Mouse (Mus musculus): ENCODE data around the gene Nkapl. TPM values are rescaled to one million over a fixed set of nuclear protein-coding genes. Genes with fewer than 3 reads are reported as not detected.

The Nkapl gene
- polyA plus RNA-seq, 1 experiment from 2014 or later: 2.4 TPM

DNA sequence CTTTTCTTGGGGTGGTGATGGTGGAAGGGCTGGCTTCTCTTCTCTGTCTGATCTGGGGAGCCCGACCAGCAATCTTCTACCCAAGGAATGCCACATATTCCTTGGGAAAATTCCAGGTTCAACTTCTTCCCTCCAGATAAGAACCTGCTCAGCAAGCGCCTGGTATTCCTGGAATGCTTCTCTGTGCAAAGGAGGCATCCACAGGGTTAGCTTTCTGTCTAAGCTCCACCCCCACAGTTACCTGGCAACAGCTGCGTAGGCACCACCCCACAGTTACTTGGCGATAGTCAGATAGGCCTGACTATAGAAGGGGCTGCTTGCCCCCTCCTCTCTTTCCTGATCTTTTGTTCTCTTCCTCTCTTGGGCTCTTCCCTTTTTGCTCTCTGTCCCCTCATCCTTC lies 12.0 kb downstream of the Nkapl start:
- H3K27ac ChIP-seq: no peak overlapping the region
- no peak for DNase-seq (ENCODE audit: low spot score)
- no peak overlapping the region for H3K4me3 ChIP-seq
- H3K4me1 ChIP-seq: peaks cover 7% of the 10 kb centered on the region
- peaks cover 5% of the 10 kb centered on the region for H3K36me3 ChIP-seq
- 23% methylated on average over 4 of the region's 4 CpGs for WGBS
- H3K9me3 ChIP-seq (replicated peaks): no peaks in the 10 kb centered on the region
- H3K27me3 ChIP-seq (ENCODE audit: low read depth, poor library complexity, severe bottlenecking): peaks cover 14% of the 10 kb centered on the region

- DNase-seq (ENCODE audit: low spot score): no peak
- Histone ChIP-seq H3K9me3 (replicated peaks) (no peaks in the 10 kb centered on the region), H3K4me3 (peak overlapping the region; percentile 75; the same call in 1 of the 2 replicates), H3K4me1 (peaks cover 7% of the 10 kb centered on the region), H3K27ac (0 out of 2 replicates have a peak overlapping the region, but pooled peaks have one; percentile 91), H3K36me3 (peaks cover 12% of the 10 kb centered on the region), H3K27me3 (ENCODE audit: low read depth, poor library complexity, severe bottlenecking) (peaks cover 14% of the 10 kb centered on the region)
- 93% methylated on average over 3 of the region's 3 CpGs for WGBS
Observed at GRCm38 (mm10) chr13:21454133-21454532, 14.2 kb downstream of the Nkapl start.

GRCm38 (mm10) chr13:21453449-21453848 lies 14.9 kb downstream of the Nkapl start, which contains the start of gene Zscan26:
Gene Zscan26, minus strand, starts transcription at chr13:21453730.
- H3K4me1 ChIP-seq: peaks cover 7% of the 10 kb centered on the region
- DNase-seq (ENCODE audit: low spot score): peak; percentile 89
- peaks cover 14% of the 10 kb centered on the region for H3K27me3 ChIP-seq (ENCODE audit: low read depth, poor library complexity, severe bottlenecking)
- H3K9me3 ChIP-seq (replicated peaks): no peaks in the 10 kb centered on the region
- H3K4me3 ChIP-seq: peak within 1 kb of the TSS; percentile 75
- H3K36me3 ChIP-seq: peaks cover 19% of the 10 kb centered on the region
- under 1% methylated on average over 23 of the region's 23 CpGs for WGBS
- H3K27ac ChIP-seq: peak within 1 kb of the TSS; percentile 91

- Histone ChIP-seq H3K4me3 (peak overlapping the region; percentile 75), H3K27ac (peak overlapping the region; percentile 91), H3K27me3 (ENCODE audit: low read depth, poor library complexity, severe bottlenecking) (peaks cover 14% of the 10 kb centered on the region), H3K4me1 (peaks cover 7% of the 10 kb centered on the region), H3K36me3 (peaks cover 23% of the 10 kb centered on the region), H3K9me3 (replicated peaks) (no peaks in the 10 kb centered on the region)
- WGBS: 5% methylated on average over 13 of the region's 13 CpGs
- no peak for DNase-seq (ENCODE audit: low spot score)
Observed at GRCm38 (mm10) chr13:21453042-21453441, 15.3 kb downstream of the Nkapl start.

- Histone ChIP-seq H3K4me1 (peaks cover 7% of the 10 kb centered on the region), H3K4me3 (no peak overlapping the region), H3K27me3 (ENCODE audit: low read depth, poor library complexity, severe bottlenecking) (no peaks in the 10 kb centered on the region), H3K27ac (no peak overlapping the region), H3K9me3 (replicated peaks) (no peaks in the 10 kb centered on the region), H3K36me3 (peaks cover 72% of the 10 kb centered on the region)
- WGBS: 86% methylated on average over 16 of the region's 16 CpGs
- no peak for DNase-seq (ENCODE audit: low spot score)
Observed at GRCm38 (mm10) chr13:21447856-21448614, 20.3 kb downstream of the Nkapl start.

DNA sequence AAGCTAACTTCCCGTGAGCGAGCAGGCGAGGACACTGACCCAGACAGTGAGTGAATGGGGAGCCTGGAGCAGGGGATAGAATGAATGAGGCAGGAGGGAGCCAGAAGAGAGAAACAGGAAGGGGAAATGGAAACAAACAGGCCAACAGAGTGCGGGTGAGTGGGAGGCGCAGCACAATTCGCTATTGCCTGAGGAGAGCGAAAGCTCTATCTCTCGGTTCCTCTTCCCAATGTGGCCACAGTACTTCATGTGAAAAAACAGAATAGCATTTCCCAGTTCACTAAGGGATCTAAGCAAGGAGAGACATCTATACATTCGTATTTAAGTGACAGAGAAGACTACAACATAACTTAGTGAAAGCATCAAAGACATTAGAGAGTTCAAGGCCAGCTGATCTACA lies 21.5 kb downstream of the Nkapl start:
- Histone ChIP-seq H3K27ac (no peak overlapping the region), H3K4me1 (no peaks in the 10 kb centered on the region), H3K4me3 (no peak overlapping the region), H3K27me3 (ENCODE audit: low read depth, poor library complexity, severe bottlenecking) (no peaks in the 10 kb centered on the region), H3K9me3 (replicated peaks) (no peaks in the 10 kb centered on the region), H3K36me3 (peaks cover 77% of the 10 kb centered on the region)
- 92% methylated on average over 9 of the region's 9 CpGs for WGBS
- DNase-seq (ENCODE audit: low spot score): no peak

- 16% methylated on average over 10 of the region's 10 CpGs for WGBS
- H3K27me3 ChIP-seq (ENCODE audit: low read depth, poor library complexity, severe bottlenecking): no peaks in the 10 kb centered on the region
- no peak for DNase-seq (ENCODE audit: low spot score)
Observed at GRCm38 (mm10) chr13:21441207-21441572, 27.1 kb downstream of the Nkapl start.

GRCm38 (mm10) chr13:21440503-21441206 lies 27.7 kb downstream of the Nkapl start, which contains the start of gene Pgbd1:
Gene Pgbd1, minus strand, starts transcription at chr13:21441058.
- peaks cover 31% of the 10 kb centered on the region for H3K36me3 ChIP-seq

More at GRCm38 (mm10) chr13:21441207-21441572, 27.1 kb downstream of the Nkapl start:
- Histone ChIP-seq H3K36me3 (peaks cover 37% of the 10 kb centered on the region), H3K4me3 (peak overlapping the region; percentile 64), H3K27ac (peak overlapping the region; percentile 86), H3K4me1 (peaks cover 11% of the 10 kb centered on the region; the same call in 1 of the 2 replicates), H3K9me3 (replicated peaks) (no peaks in the 10 kb centered on the region)

GRCm38 (mm10) chr13:21435476-21435875 lies 32.8 kb downstream of the Nkapl start:
- no peak overlapping the region for H3K4me3 ChIP-seq
- no peak overlapping the region for H3K27ac ChIP-seq
- peaks cover 8% of the 10 kb centered on the region; the same call in 1 of the 2 replicates for H3K4me1 ChIP-seq
- 91% methylated on average over 4 of the region's 4 CpGs for WGBS
- no peaks in the 10 kb centered on the region for H3K9me3 ChIP-seq (replicated peaks)
- no peaks in the 10 kb centered on the region for H3K36me3 ChIP-seq
- no peak for DNase-seq (ENCODE audit: low spot score)
- H3K27me3 ChIP-seq (ENCODE audit: low read depth, poor library complexity, severe bottlenecking): no peaks in the 10 kb centered on the region

More at GRCm38 (mm10) chr13:21440503-21441206, 27.7 kb downstream of the Nkapl start, which contains the start of gene Pgbd1:
- Histone ChIP-seq H3K4me1 (peaks cover 11% of the 10 kb centered on the region; the same call in 1 of the 2 replicates), H3K4me3 (peak within 1 kb of the TSS; percentile 64), H3K27me3 (ENCODE audit: low read depth, poor library complexity, severe bottlenecking) (no peaks in the 10 kb centered on the region), H3K9me3 (replicated peaks) (no peaks in the 10 kb centered on the region), H3K27ac (peak within 1 kb of the TSS; percentile 86)
- peak; percentile 82 for DNase-seq (ENCODE audit: low spot score)
- WGBS: 2% methylated on average over 32 of the region's 32 CpGs

DNA sequence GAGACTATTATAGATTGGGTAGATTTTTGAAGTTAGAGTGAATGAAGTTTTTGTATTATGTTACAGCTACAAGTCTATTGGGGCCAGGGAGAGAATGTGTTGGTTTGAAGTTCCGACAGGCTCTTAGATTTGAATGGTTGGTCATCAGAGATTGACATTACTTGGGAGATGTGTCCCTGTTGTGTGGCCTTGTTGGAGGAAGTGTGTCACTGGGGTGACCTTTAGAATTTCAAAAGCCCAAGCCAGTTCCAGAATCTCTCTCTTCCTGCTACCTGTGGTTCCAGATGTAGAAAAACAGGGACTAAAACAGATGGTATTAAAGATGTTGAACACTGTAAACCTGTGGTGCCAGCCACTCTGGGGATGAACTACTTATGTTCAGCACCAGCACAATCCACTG lies 40.7 kb downstream of the Nkapl start:
- no peaks in the 10 kb centered on the region for H3K27me3 ChIP-seq (ENCODE audit: low read depth, poor library complexity, severe bottlenecking)

GRCm38 (mm10) chr13:21423301-21423700 lies 45.0 kb downstream of the Nkapl start:
- Histone ChIP-seq H3K9me3 (replicated peaks) (no peaks in the 10 kb centered on the region), H3K4me3 (no peak overlapping the region), H3K36me3 (no peaks in the 10 kb centered on the region), H3K27me3 (ENCODE audit: low read depth, poor library complexity, severe bottlenecking) (no peaks in the 10 kb centered on the region), H3K4me1 (no peaks in the 10 kb centered on the region), H3K27ac (no peak overlapping the region)
- no peak for DNase-seq (ENCODE audit: low spot score)
- WGBS: 66% methylated on average over 5 of the region's 5 CpGs

More for the DNA sequence above, 40.7 kb downstream of the Nkapl start:
- H3K27ac ChIP-seq: no peak overlapping the region
- 100% methylated on average over 1 of the region's 1 CpGs for WGBS
- no peaks in the 10 kb centered on the region for H3K36me3 ChIP-seq
- no peaks in the 10 kb centered on the region for H3K9me3 ChIP-seq (replicated peaks)
- no peaks in the 10 kb centered on the region for H3K4me1 ChIP-seq
- DNase-seq (ENCODE audit: low spot score): no peak
- no peak overlapping the region for H3K4me3 ChIP-seq

DNA sequence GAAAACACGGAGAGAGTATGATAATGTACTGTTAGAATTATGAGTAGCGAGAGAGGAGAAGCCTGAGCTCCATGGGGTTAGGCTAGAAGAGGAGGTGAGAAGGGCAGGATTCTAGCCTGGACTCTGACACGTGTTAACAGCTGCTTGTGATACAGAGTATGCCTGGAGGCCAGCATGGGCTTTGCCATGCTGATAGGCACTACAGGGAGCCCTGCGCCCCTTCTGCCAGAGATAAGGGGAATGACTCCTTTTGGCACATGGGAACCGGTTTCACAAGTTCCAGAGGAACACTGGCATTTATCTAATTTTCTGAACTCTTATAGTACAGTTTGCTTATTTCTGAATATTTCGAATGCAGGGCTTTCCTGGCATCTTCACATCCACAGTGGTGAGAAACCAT lies 49.4 kb downstream of the Nkapl start:
- DNase-seq (ENCODE audit: low spot score): no peak
- Histone ChIP-seq H3K36me3 (no peaks in the 10 kb centered on the region), H3K27ac (no peak overlapping the region), H3K9me3 (replicated peaks) (no peaks in the 10 kb centered on the region), H3K4me3 (no peak overlapping the region), H3K4me1 (no peaks in the 10 kb centered on the region), H3K27me3 (ENCODE audit: low read depth, poor library complexity, severe bottlenecking) (no peaks in the 10 kb centered on the region)
- WGBS: 65% methylated on average over 6 of the region's 6 CpGs

Data from limb, embryonic 10.5 days (tissue).